Mouse (Mus musculus): ENCODE results near the gene Cep63.
A peak's percentile ranks its signal among the peaks of the same experiment; 100 is the strongest.

Gene Cep63

GRCm38 (mm10) chr9:102558463-102558862, 67.9 kb downstream of the Cep63 start:
- no peak for DNase-seq (ENCODE audit: low read depth)

- DNase-seq (ENCODE audit: low read depth) = no peak
Measured at GRCm38 (mm10) chr9:102553781-102554180, 72.6 kb downstream of the Cep63 start.

GRCm38 (mm10) chr9:102551771-102552170, 74.6 kb downstream of the Cep63 start:
- peak; percentile 46 for DNase-seq (ENCODE audit: low read depth)

- no peak for DNase-seq (ENCODE audit: low read depth)
Measured at GRCm38 (mm10) chr9:102549211-102549610, 77.1 kb downstream of the Cep63 start.

GRCm38 (mm10) chr9:102547028-102547354, 79.3 kb downstream of the Cep63 start:
- DNase-seq (ENCODE audit: low read depth) = no peak

- DNase-seq (ENCODE audit: low read depth) = no peak
Measured at GRCm38 (mm10) chr9:102546256-102547027, 79.9 kb downstream of the Cep63 start.

GRCm38 (mm10) chr9:102545406-102546255, 80.7 kb downstream of the Cep63 start:
- DNase-seq (ENCODE audit: low read depth) = peak; percentile 93

GRCm38 (mm10) chr9:102544773-102545366, 81.5 kb downstream of the Cep63 start:
- peak; percentile 85 for DNase-seq (ENCODE audit: low read depth)

GRCm38 (mm10) chr9:102544116-102544772, 82.1 kb downstream of the Cep63 start:
- no peak for DNase-seq (ENCODE audit: low read depth)

- DNase-seq (ENCODE audit: low read depth) = no peak
Measured at GRCm38 (mm10) chr9:102543761-102544115, 82.6 kb downstream of the Cep63 start.

GRCm38 (mm10) chr9:102542540-102542939, 83.8 kb downstream of the Cep63 start:
- peak; percentile 78 for DNase-seq (ENCODE audit: low read depth)

- DNase-seq (ENCODE audit: low read depth) = peak; percentile 89
Measured at GRCm38 (mm10) chr9:102541666-102542065, 84.7 kb downstream of the Cep63 start.

GRCm38 (mm10) chr9:102539699-102540098, 86.6 kb downstream of the Cep63 start:
- DNase-seq (ENCODE audit: low read depth) = peak; percentile 97

GRCm38 (mm10) chr9:102536968-102537367, 89.4 kb downstream of the Cep63 start:
- DNase-seq (ENCODE audit: low read depth) = no peak

Data from 416B (cell line).